Mouse (Mus musculus) G1E (cell line): ENCODE results near the gene Rpusd4.

ENCODE experiments used
- CTCF ChIP-seq: IDR thresholded peaks from 2 replicates; pipeline ENCODE4 v1.5.1; 2012; ENCODE audit warnings: low read depth, low read length, inconsistent platforms, mixed read lengths
- GATA1 ChIP-seq: IDR thresholded peaks from 2 replicates; pipeline ENCODE4 v1.6.1; 2012; ENCODE audit warnings: borderline replicate concordance, low read length, inconsistent platforms, mixed read lengths

DNA sequence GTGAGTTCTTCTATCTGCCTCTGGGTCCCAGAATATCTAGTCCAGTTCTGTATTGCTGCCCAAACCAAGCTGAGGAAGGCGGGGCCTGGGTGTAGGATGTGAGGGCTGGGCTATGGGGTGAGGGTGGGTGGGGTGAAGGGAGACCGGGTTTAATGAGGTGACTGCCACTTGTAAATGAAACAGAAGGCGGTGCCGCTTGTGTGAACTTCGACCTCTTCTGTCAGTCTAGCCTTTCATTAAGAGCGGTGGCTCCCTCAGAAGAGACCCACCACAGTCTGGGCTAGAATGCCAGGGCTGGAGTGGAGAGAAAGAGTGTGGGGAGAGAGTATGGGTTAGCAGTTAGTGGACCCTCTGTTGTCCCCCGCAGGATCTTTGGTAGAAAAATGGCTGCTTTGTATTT, 22.3 kb downstream of the Rpusd4 start:
- TF ChIP-seq CTCF (no peak), GATA1 (no peak)
